Mouse (Mus musculus): ENCODE measurements around the gene Slc22a17.

DNA sequence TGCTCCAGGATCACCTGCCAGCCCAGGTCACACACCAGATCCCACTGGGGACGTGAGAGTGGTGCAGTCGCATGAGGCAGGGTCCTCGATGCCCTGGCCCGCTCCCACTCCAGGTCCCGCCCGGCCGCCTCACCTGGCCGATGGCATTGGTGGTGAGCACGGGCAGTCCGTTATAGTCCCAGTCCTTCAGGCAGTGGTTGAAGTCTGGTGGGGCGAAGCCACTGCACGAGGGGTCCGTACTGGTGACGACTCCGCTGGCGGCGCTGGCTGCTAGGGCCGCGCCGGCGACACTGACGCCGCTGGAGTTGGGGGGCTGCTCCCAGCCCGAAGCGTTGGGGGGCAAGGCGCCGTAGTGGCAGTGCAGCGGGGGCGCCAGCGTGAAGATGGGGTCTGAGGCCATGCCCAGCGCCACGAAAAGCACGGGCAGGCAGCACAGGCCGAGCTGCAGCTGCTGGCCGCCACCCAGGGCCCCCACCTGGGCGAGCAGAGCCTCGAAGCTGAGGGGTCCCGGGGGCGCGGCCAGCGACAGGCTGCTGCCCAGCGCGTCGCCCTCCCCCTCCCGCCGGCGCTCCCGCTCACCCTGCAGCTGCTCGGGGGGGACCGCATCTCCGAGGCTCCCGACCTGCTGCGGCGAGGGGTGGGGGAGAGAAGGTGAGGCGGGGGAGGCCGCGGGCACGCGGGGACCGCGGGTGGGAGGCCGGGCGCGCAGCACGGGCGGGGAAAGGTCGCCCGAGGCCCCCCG is 652 bp downstream of the Slc22a17 start:
- TF ChIP-seq CHD2 (IDR thresholded peaks at IDR 0.05; ENCODE audit: low read depth, low read length) (no peak), MAFK (IDR thresholded peaks at IDR 0.05; ENCODE audit: insufficient read depth, low read depth, low read length) (no peak), ZC3H11A (IDR thresholded peaks at IDR 0.05; ENCODE audit: borderline replicate concordance, low read depth, low read length) (no peak), ZNF384 (IDR thresholded peaks at IDR 0.05; ENCODE audit: low read depth, low read length) (no peak)

All from ES-E14 (cell line).